Mouse (Mus musculus): ENCODE measurements at regions not wholly inside any gene's neighbourhood (a gene's known extent, or its start where the extent isn't known, plus 50 kb on each side); places are given as distances from the start of the nearest gene placed in this dataset.
"Not testable (repeated sequence)": the region's sequence is repeated elsewhere in the genome, so short reads cannot be mapped to it uniquely, and the experiment has no call there.

- Histone ChIP-seq H3K36me3 (no peaks in the 10 kb centered on the region), H3K4me2 (replicated peaks) (no peak overlapping the region), H3K27ac (no peak overlapping the region), H3K9ac (no peak overlapping the region), H3K4me3 (no peak overlapping the region), H3K9me3 (no peaks in the 10 kb centered on the region), H3K27me3 (replicated peaks) (no peaks in the 10 kb centered on the region), H3K4me1 (no peaks in the 10 kb centered on the region)
- ATAC-seq (ENCODE audit: low FRiP score, low read depth) = no peak
- 65% methylated on average over 5 of the region's 5 CpGs for WGBS
Observed at GRCm38 (mm10) chr2:114407408-114407807, 206.1 kb upstream of the Zfp770 start.

- no peak for ATAC-seq (ENCODE audit: low FRiP score, low read depth)
- Histone ChIP-seq H3K4me3 (no peak overlapping the region), H3K27me3 (replicated peaks) (no peaks in the 10 kb centered on the region), H3K9ac (no peak overlapping the region), H3K4me1 (no peaks in the 10 kb centered on the region), H3K4me2 (replicated peaks) (no peak overlapping the region), H3K36me3 (no peaks in the 10 kb centered on the region), H3K27ac (no peak overlapping the region), H3K9me3 (no peaks in the 10 kb centered on the region)
- 50% methylated on average over 3 of the region's 3 CpGs for WGBS
Observed at GRCm38 (mm10) chr2:114384566-114384965, 183.3 kb upstream of the Zfp770 start.

- WGBS = 91% methylated on average over 1 of the region's 1 CpGs
Observed at GRCm38 (mm10) chr2:114378844-114379533, 177.7 kb upstream of the Zfp770 start.

GRCm38 (mm10) chr2:114373476-114373875, 172.2 kb upstream of the Zfp770 start:
- no peak overlapping the region for H3K4me3 ChIP-seq
- no peaks in the 10 kb centered on the region for H3K27me3 ChIP-seq (replicated peaks)
- H3K9me3 ChIP-seq = no peaks in the 10 kb centered on the region
- ATAC-seq (ENCODE audit: low FRiP score, low read depth) = no peak
- 77% methylated on average over 7 of the region's 7 CpGs for WGBS
- no peaks in the 10 kb centered on the region for H3K4me1 ChIP-seq
- no peak overlapping the region for H3K4me2 ChIP-seq (replicated peaks)
- no peak overlapping the region for H3K27ac ChIP-seq
- no peaks in the 10 kb centered on the region for H3K36me3 ChIP-seq
- H3K9ac ChIP-seq = no peak overlapping the region

More at GRCm38 (mm10) chr2:114378844-114379533, 177.7 kb upstream of the Zfp770 start:
- no peak overlapping the region for H3K27ac ChIP-seq
- H3K9me3 ChIP-seq = no peaks in the 10 kb centered on the region
- H3K9ac ChIP-seq = no peak overlapping the region
- no peak overlapping the region for H3K4me2 ChIP-seq (replicated peaks)
- no peaks in the 10 kb centered on the region for H3K27me3 ChIP-seq (replicated peaks)
- no peak overlapping the region for H3K4me3 ChIP-seq
- H3K4me1 ChIP-seq = no peaks in the 10 kb centered on the region
- ATAC-seq (ENCODE audit: low FRiP score, low read depth) = no peak
- H3K36me3 ChIP-seq = no peaks in the 10 kb centered on the region

GRCm38 (mm10) chr2:114353876-114354275, 152.6 kb upstream of the Zfp770 start:
- WGBS = 91% methylated on average over 11 of the region's 11 CpGs
- not testable (repeated sequence) for H3K4me2 ChIP-seq (replicated peaks); H3K4me1 ChIP-seq; H3K9ac ChIP-seq; H3K27me3 ChIP-seq (replicated peaks); H3K4me3 ChIP-seq; H3K27ac ChIP-seq; H3K36me3 ChIP-seq; ATAC-seq (ENCODE audit: low FRiP score, low read depth); H3K9me3 ChIP-seq

GRCm38 (mm10) chr2:114340578-114341293, 139.5 kb upstream of the Zfp770 start:
- H3K9ac ChIP-seq = no peak overlapping the region
- no peaks in the 10 kb centered on the region for H3K27me3 ChIP-seq (replicated peaks)
- H3K27ac ChIP-seq = no peak overlapping the region
- 75% methylated on average over 9 of the region's 9 CpGs for WGBS
- ATAC-seq (ENCODE audit: low FRiP score, low read depth) = no peak
- H3K4me3 ChIP-seq = no peak overlapping the region
- no peaks in the 10 kb centered on the region for H3K36me3 ChIP-seq
- no peak overlapping the region for H3K4me2 ChIP-seq (replicated peaks)
- no peaks in the 10 kb centered on the region for H3K4me1 ChIP-seq
- H3K9me3 ChIP-seq = no peaks in the 10 kb centered on the region

GRCm38 (mm10) chr2:114301746-114302145, 100.5 kb upstream of the Zfp770 start:
- no peak for ATAC-seq (ENCODE audit: low FRiP score, low read depth)
- H3K36me3 ChIP-seq = no peaks in the 10 kb centered on the region
- no peaks in the 10 kb centered on the region for H3K9me3 ChIP-seq
- H3K27ac ChIP-seq = no peak overlapping the region
- no peak overlapping the region for H3K9ac ChIP-seq
- H3K4me1 ChIP-seq = no peaks in the 10 kb centered on the region
- WGBS = 88% methylated on average over 3 of the region's 3 CpGs
- no peak overlapping the region for H3K4me2 ChIP-seq (replicated peaks)
- no peak overlapping the region for H3K4me3 ChIP-seq
- H3K27me3 ChIP-seq (replicated peaks) = no peaks in the 10 kb centered on the region

- Histone ChIP-seq H3K4me1 (no peaks in the 10 kb centered on the region), H3K4me3 (no peak overlapping the region), H3K27me3 (replicated peaks) (no peaks in the 10 kb centered on the region), H3K4me2 (replicated peaks) (no peak overlapping the region), H3K36me3 (no peaks in the 10 kb centered on the region), H3K9ac (no peak overlapping the region), H3K27ac (no peak overlapping the region), H3K9me3 (no peaks in the 10 kb centered on the region)
- WGBS = 76% methylated on average over 1 of the region's 1 CpGs
- no peak for ATAC-seq (ENCODE audit: low FRiP score, low read depth)
Observed at GRCm38 (mm10) chr2:114295110-114295509, 93.8 kb upstream of the Zfp770 start.

- ATAC-seq (ENCODE audit: low FRiP score, low read depth) = no peak
- no peaks in the 10 kb centered on the region for H3K4me1 ChIP-seq
- H3K9ac ChIP-seq = no peak overlapping the region
- H3K27me3 ChIP-seq (replicated peaks) = no peaks in the 10 kb centered on the region
- H3K4me2 ChIP-seq (replicated peaks) = no peak overlapping the region
- H3K27ac ChIP-seq = no peak overlapping the region
- H3K4me3 ChIP-seq = no peak overlapping the region
- no peaks in the 10 kb centered on the region for H3K9me3 ChIP-seq
- no peaks in the 10 kb centered on the region for H3K36me3 ChIP-seq
- 87% methylated on average over 5 of the region's 5 CpGs for WGBS
Observed at GRCm38 (mm10) chr2:114291387-114291786, 90.1 kb upstream of the Zfp770 start.

- H3K27ac ChIP-seq = no peak overlapping the region
- no peaks in the 10 kb centered on the region for H3K36me3 ChIP-seq
- H3K4me2 ChIP-seq (replicated peaks) = no peak overlapping the region
- no peaks in the 10 kb centered on the region for H3K4me1 ChIP-seq
- no peak overlapping the region for H3K4me3 ChIP-seq
- no peaks in the 10 kb centered on the region for H3K9me3 ChIP-seq
- no peak overlapping the region for H3K9ac ChIP-seq
- no peaks in the 10 kb centered on the region for H3K27me3 ChIP-seq (replicated peaks)
- no peak for ATAC-seq (ENCODE audit: low FRiP score, low read depth)
Observed at GRCm38 (mm10) chr2:114275536-114275935, 74.3 kb upstream of the Zfp770 start.

GRCm38 (mm10) chr2:114260397-114261071, 59.3 kb upstream of the Zfp770 start:
- ATAC-seq (ENCODE audit: low FRiP score, low read depth) = peak; percentile 70
- Histone ChIP-seq H3K4me3 (no peak overlapping the region), H3K27ac (no peak overlapping the region), H3K4me2 (replicated peaks) (no peak overlapping the region), H3K4me1 (peaks cover 5% of the 10 kb centered on the region; the same call in 1 of the 2 replicates), H3K36me3 (no peaks in the 10 kb centered on the region), H3K9me3 (no peaks in the 10 kb centered on the region), H3K27me3 (replicated peaks) (no peaks in the 10 kb centered on the region), H3K9ac (no peak overlapping the region)
- WGBS = 49% methylated on average over 8 of the region's 8 CpGs

- Histone ChIP-seq H3K4me2 (replicated peaks) (no peak overlapping the region), H3K9ac (no peak overlapping the region), H3K27ac (no peak overlapping the region), H3K27me3 (replicated peaks) (no peaks in the 10 kb centered on the region), H3K4me3 (no peak overlapping the region), H3K4me1 (peaks cover 5% of the 10 kb centered on the region; the same call in 1 of the 2 replicates), H3K36me3 (no peaks in the 10 kb centered on the region), H3K9me3 (no peaks in the 10 kb centered on the region)
- 71% methylated on average over 4 of the region's 4 CpGs for WGBS
- no peak for ATAC-seq (ENCODE audit: low FRiP score, low read depth)
Observed at GRCm38 (mm10) chr2:114259539-114259938, 58.3 kb upstream of the Zfp770 start.

Data from neural tube, embryonic 12.5 days (tissue).